Mouse (Mus musculus) kidney, postnatal 14 days (tissue): ENCODE measurements around the gene Negr1.
A peak's percentile ranks its signal among the peaks of the same experiment; 100 is the strongest.

Source experiments
- DNase-seq: peaks from one replicate; pipeline ENCODE4 v3.0.0; 2022; ENCODE audit warnings: mixed read lengths

Negr1 gene

DNA sequence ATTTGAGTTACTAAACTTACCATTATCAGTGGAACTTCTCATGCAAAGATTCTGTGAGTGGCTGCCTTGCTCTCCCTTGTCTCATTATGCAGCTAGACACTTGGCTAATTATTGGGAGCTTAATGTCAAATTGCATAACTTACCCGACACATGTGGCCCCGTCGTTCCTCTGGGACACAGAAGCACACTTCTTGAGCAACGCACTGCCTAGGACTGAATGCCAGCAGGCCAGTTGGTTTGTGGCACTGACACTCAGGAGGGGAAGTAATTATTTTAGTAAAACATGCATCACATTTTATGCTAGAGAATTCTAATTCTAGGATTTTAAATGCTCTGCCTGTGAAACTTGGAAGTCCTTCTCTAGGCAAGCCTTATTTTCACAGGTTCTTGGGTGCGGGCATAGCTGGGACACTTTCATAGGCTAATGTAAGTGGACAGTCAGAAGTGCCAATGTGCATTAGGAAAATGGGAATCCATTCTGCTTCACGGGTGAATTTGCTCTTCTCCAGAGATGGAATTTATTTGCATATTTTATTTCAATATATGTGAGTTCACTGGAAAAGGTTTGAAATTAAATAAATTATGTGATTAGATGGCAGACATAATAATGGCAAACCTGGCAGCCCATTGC lies 234.6 kb downstream of the Negr1 start:
- DNase-seq = no peak

DNA sequence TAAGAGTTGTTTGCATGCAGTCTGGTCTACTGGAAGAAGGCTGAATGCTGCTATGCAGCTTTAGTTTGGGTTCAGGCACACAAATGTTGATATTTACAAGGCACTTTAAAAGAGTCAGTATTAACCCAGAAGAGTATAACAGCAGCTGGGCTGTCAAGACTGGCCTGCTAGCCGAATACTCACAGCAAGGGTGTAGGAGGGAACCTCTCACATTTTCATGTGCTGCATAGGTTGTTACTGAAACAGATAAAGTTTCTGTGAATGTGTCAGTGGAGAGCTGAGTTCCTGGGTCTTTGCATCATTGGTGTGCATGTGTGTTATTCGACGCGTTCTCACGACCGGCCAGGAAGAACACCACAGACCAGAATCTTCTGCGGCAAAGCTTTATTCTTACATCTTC lies 237.6 kb downstream of the Negr1 start:
- no peak for DNase-seq

DNA sequence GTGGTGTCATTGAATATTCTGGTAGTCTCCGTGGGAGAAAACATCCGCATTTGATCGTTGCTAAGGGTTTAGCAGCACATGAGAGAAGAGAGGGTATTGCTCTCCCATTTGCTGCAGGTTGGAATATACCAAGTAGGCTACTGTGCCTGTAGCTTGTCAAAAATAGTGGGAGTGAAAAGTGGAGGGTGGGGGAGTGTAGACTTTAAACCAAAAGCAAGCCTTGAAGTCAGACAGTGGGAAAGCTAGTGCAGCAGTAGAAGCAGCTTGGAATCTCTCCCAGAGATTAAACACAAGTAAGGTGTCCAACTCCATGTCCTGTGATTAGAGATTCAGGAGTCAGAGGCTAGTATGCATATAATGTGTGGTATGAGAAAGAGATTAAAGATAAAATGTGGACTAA lies 248.2 kb downstream of the Negr1 start:
- DNase-seq = no peak

DNA sequence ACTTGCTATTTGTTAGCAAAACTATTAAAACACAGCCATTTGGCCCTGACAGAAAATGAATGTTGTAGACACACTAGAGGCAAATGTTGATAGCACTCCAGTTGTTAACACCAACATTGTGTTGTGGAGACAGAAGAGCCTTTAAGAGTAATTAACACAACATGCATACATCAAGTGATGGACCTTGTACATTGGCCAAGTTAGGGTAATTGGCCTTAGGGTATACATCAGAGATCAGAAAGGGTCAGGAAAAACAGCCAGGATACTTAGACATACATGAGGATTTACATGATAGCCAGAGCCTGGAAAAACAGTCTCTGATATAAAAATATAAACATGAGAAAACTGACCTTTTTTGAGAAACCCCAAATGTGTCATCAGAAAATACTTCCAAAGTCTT lies 255.3 kb downstream of the Negr1 start:
- no peak for DNase-seq

DNA sequence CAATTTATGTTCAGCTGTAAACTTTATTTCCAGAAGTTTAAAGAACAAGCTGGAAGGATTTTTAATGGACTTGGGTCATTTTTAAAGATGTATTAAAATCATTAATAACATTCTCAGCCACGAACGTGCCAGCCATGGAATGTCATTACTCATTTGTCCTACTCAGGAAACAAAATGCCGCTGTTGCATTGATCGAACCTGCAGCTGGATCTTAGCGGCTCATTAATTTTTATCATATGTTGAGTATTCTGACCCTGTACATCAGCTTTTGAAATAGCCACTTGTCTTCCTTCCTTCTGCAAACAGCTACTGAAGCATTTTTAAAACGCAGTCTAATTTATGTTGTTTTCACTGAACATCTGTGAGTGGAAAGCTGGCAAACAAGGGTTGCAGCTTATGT lies 255.9 kb downstream of the Negr1 start:
- no peak for DNase-seq

DNA sequence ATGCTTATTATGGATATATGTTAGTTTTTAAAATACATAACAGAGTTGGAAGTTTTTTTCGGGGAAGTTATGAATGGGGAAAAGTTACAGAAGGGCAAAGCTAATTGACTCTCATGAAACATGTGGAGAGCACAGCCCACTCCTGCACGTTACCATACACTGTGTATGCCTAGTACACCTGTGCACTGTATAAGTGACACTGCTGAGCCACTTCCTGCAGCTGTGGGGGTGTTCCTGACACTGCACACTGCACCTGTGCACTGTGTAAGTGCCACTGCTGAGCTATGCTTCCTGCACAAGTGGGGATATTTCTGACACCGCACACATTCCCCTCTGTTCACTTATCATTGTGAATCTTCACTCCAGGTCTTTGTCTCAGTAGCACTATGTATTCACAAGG lies 261.4 kb downstream of the Negr1 start:
- no peak for DNase-seq

DNA sequence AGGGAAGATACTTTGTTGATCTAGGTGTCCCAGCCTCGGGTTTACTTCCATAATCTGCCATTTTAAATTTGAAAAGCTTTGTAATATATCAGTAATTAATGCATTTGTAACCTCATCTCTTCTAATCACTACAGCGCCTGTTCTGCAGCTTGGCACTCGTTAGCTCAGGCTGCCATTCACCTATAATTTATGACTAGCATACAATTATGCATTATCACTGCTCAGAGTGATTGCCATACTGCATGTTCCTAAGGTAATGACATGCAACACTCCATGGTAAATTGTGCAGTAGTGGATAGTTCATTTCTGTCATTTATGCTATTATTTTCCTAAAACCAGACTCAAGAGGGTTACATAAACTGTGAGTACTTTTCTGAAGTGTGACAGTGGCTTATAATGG lies 272.3 kb downstream of the Negr1 start:
- no peak for DNase-seq

DNA sequence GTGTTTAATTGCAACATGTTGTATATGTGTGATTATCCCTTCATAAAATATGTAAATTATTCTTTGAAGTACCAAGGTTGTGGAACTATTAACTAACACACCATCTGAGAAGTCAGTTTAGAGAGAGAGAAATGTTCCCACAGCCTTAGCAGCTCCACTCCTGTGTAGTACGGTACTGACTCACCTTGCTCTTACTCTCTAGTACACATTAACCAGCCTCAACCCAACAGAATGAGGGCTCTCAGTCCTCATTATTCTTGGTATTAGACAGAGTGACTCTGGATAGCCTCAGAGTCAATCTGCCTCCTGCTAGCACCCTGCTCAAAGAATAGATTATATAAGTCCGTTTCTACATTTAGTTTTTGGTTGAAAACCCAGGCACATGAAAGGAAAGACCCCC lies 277.0 kb downstream of the Negr1 start:
- peak; percentile 12 for DNase-seq

DNA sequence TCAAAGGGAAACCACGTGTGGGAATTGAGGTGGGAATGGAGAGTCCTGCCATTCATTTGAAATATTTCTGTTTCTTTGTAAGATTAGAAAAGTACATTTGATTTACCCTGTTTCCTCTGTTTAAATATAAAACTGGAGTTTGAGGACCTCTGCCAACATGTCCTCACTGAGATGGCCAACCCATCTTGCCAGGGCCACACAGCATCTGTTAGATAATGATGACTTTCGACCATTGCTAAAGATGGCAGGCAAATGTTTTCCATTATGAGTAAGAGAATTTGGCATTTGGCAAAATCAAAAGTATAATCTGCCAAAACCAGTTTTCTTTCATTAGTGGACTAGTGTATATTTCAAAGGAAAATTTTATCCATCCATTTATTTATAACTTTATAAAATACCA lies 286.8 kb downstream of the Negr1 start:
- DNase-seq = no peak

DNA sequence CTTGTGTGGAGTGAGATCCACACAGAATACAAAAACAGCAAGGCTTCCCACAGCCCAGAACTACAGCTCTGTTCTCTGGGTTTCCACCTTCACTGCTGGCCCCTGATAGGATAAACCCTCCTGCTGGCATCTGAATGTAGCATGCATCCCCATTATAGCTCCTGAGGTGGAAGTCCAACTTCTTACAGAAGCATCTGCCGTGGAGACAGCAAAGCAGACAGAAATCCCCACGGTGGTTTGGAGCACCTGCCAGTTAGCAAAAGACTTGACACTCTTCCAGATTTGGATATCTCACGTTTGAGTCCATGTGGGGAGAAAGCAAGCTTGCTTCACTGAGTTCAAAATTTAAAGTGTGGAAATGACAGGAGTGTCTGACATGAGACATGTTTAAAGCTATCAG lies 290.3 kb downstream of the Negr1 start:
- no peak for DNase-seq

DNA sequence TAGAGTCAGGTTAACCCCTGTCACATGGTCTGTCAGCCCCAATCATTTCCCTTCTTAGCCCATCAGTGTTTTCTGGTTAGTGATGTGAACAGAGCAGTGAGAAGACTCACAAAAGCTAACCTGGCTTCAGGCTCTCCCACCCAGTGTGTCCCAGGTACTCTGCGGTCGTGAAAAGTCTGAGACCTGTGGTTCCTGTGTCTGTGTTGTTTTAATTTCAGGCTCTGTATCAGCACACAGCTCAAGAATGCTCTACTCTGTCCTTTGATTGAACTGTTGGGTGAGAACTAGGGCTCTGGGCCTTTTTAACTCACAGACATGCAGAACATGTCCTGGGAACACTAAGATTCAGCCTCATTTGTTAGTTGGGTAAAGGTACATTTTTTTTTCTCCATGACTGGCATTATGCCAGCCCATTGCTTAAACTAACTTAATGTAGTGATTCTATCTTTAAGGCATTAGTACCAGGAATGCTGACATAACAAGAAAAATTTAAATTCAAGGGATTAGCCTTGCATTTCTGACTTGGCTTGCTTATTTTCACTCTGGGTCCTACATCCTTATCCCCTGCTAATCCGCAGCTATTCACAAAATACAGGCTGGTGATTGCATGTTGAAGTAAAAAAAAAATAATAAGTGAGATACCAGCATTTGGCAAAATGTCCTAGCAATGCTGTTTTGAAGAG lies 308.8 kb downstream of the Negr1 start:
- peak; percentile 14 for DNase-seq

DNA sequence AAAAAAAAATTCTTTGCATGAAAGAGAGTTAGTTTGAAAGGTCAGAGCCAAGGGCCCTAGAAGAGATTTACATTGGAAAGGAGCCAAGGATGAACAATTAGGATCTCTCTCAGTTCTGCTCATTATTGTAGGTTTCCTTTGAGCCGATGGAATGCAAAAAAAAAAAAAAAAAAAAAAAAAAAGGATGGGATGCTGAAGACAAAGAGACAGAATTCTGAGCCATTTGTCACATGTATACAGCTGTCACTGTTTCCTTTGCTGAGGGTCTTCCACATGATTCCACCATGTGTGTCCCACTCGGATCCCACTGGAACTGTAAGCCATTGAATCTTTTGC lies 309.3 kb downstream of the Negr1 start:
- no peak for DNase-seq

DNA sequence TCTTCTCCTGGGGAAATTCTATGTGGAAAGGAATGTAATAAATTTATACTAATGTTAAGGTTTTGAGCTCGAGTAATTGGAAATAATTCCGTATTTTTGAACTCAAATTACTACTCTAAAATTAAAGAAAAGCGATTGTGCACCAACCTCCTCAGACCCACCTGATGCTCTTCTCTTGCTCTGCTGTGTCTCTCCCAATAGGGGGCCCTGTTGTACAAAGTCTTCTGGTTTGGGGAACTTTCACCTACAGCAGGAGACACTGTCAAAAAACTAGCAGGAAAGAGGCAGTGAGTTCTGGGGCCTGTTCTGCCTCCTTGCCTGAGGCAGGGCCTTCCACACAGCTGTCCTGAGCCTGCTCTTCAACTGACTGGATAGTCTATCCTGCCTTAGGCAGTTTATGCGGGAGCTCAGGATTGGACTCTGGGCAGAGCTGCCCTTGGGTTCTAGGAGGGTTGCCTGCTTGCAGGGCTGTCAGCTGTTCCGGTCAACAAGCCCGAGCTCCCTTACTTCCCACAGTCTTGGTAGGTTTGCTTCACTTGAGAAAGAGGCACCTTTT lies 310.1 kb downstream of the Negr1 start:
- DNase-seq = no peak

DNA sequence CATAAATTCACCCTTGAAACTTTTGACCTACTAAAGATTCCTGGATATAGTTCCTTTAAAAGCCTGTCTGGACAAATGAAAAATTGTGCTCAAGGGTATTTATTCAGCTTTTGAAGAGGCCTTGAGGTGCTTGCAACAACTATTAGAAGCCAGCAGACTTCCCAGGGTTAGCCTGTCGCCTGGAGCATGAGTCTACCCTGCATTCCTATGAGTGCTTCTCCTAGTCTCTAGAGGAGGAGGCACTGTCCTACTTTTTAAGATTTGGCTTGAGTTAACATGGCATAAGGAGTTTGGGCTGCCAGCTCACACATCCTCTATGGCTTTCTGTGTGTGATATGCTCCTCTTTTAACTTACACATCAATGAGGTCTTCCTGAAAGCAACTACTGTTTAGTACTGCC lies 315.0 kb downstream of the Negr1 start:
- DNase-seq = no peak

DNA sequence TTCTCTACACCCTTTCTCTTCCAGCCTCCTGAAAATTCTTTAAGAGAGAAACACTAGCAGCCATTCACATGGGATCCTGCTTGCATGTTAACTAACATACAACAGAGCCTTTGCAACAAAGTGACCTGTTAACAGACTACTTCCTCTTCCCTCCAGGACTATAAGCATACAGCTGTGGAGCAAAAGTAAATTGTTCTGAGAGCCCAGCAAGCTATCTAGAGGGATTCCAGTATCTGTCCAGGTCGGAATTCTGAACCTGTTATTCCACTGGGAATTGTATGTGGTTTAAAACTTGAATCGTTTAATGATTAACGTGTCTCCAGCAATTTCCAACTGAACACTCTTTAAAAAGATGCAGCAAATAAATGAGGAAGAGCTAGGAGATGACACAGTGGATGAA lies 320.5 kb downstream of the Negr1 start:
- no peak for DNase-seq

DNA sequence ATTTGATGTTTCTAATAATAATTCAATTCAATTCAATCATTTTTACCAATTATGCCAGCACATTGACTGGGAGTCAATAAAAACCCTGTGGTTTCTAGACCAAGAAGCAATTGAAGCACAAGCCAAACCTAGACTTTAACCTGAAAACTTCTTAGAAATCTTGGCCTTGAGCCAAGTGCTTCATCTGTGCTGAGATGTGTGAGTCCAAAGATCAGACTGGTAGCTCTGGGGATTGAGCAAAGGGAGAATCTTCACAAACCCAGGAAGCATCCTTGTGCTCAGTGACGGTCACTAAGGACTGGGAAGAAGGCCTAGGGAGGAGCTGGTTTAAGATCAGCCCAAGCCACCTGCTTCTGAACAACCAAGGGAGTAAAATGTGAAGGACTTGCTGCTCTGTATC lies 322.3 kb downstream of the Negr1 start:
- DNase-seq = peak; percentile 68

DNA sequence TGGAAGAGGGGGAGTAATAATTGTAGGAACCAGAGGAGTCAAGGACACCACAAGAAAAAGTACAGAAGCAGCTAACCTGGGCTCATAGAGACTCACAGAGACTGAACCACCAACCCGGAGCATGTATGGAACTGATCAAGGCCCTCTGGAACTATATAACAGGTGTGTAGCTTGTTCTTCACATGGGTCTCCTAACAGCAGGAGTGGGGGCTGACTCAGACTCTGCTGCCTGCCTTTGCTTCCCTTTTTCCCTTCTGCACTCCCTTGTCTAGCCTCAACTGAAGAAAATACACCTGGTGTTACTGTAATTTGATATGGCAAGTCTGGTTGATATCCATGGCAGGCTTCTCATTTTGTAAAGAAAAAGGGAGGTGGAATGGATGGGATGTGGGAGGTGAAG lies 324.1 kb downstream of the Negr1 start:
- DNase-seq = no peak

DNA sequence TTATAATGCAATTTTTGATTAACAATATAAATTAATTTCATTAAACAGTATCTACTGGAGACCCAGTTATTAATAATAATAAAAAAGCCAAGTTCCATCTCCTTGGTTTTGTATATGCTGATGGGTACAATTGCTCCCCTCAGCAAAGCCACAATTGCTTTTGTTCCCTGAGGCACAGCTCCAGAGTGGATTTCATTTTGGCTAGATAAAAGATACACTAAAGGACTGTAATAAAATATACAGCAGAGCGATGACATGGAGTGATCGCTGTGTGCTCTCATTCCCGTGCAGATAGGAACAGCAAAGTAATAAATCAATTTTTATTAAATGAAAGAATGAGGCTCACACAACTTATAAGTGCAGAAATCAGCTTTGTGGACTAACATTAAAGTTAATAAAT lies 325.3 kb downstream of the Negr1 start:
- DNase-seq = no peak

DNA sequence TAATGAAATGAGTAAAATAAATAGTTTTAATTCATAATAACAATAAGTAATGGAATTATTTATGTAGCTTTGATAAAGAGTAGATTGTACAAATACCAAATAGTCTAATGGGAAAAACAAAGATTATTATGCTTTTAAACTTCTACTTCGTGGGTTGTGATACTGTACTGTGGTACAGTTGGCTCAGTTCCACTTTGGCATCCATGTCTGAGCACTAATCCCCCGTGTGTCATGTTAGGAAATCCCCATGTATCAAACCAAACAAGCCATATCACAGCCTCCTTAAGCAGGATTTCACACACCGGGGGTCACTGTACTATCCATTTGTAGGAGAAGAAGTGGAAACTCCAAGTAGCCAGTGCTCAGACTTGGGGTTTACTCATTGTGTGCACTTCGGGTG lies 329.4 kb downstream of the Negr1 start:
- DNase-seq = no peak

DNA sequence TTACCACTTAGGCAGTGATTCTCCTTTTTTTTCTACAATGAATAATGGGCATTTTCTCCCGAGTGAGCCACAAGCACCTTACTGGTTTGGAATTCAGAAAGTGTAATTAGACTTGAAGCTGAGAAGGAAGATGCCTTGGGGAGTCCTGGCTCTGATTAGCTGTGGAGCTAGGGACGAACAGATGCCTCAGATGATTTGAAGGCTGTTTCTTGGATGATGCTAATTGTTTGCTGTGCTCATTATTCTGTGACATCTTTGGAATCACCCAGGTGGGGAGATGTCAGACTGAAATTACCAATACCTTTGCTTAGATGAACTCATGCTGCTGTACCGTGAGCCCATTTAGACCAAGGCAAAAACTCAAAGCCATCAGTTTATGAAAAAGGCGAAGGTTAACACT lies 333.7 kb downstream of the Negr1 start:
- no peak for DNase-seq

DNA sequence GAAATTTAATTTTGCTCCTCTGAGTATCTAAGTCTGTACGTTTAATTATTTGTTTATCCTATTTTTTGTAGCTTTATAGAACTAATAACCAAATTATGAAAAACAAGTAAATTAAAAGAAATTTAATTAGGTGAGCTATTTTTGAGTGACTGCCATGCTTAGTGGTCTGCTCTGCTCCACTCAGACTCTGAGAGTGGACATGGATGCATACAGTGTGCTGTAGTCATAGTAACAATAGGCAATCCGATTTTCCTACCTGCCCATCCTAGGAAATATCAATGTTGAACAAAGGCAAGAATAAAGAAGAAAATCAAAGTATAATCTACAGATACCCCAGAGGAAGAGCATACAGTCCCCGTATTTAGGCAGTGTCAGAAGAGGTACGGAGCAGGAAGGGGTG lies 334.5 kb downstream of the Negr1 start:
- no peak for DNase-seq

DNA sequence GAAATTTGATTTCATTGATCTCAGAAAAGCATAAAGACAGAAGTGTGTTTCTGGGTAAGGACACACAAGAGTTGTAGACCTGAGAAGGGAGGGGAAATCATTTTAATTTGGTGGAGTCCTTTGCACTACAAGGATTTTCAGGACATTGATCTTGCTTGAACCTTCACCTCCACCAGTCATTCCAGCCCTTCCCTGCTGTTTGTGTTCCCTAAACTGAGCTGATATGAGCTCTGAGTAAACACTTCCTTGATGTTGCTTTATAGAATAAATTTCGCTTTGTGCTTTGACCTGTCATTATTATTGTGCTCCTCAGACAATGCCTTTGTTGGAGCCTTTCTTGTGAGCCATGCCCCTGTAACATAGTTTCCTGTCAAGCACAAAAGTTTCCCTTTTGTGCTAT lies 335.0 kb downstream of the Negr1 start:
- no peak for DNase-seq

DNA sequence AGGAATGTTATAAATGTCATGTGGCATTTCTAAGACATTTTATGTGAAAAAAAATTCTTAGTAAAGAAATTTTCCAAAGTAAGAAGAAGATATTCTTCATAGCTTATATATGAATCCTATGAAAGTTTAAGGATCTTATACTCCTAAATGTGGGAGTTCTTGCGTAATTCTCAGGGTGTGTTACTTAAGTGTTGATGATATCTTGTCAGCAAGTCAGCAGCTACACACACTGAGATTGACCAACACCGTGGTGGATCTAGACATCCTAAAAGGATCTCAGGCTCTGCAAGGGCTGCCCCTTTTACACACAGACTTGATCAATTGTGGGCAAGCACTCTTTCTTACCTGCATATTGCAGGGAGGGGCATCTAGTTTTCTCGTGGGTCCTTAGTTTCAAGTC lies 339.5 kb downstream of the Negr1 start:
- no peak for DNase-seq

DNA sequence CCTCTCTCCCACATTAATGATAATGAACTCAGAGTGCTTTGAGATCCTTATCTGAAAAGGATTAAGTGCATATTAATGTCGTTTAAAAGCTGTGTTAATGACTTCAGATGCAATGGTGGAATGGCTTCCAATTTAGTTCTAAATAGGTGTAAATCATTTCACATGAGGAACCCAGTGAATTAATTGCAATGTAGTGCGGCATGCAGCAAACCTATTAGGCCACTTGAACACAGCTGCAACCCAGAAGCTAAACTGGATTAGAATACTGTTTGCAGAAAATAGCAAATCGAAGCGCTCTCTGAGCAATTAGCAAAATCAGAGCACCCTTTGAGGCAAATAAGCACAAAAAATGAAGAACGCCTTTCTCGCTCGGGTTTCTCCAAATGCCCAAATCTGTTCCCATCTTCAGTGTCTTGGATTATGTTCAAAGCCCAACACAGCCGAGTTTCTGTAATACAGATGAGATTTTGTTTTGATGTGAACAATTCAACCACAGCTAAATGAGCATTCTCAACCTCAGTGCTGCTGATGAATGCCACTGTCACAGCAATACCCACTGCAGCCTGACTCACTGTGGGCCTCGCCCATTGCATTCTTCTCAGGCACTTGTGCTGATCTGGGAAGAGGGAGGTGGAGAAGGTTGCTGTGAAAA lies 342.5 kb downstream of the Negr1 start:
- DNase-seq = no peak

DNA sequence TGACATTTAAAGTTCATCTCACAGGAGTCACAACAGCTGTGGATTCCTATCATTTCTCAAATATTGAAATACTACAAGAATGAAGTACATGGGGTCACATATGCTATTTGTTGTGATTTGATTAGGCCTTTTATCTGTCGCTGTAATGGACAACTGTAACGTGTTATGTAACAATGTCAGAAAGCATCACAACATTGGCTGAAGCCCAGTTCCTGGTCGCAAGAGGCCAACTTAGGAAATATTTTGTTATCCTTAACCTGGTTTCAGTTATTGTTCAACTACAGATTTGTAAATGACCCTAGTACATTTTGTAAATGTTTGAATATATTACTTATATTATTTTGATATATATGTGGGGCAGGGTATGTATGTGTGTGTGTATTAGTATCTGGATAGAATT lies 351.2 kb downstream of the Negr1 start:
- DNase-seq = peak; percentile 30
